Mouse (Mus musculus): ENCODE data around the gene Atf3.

The Atf3 gene

DNA sequence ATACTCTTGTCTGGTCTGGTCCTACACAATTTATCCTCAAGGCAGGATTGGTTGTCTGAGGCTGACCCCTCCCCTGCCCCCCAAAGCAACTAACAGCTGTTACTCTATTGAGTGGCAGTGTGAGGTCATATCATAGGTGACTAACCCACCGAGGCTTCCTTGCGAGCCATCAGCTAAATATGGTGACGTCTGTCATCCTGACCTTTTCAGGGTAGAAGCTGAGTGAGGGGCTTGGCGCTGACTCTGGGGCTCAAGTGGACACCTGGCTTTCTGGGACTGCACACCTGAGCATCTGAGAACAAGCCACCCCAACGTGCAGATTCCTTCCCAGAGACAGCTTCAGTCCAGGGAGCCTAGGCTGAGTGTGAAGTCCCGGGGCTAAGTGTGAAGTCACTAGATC lies at the start of gene Atf3:
Gene Atf3, minus strand, starts transcription at position 101 of the 400 bp plus-strand sequence.
- DNase-seq: no peak

GRCm38 (mm10) chr1:191267162-191267561 lies 49.3 kb upstream of the Atf3 start:
- DNase-seq: no peak

GRCm38 (mm10) chr1:191263471-191263870 lies 45.6 kb upstream of the Atf3 start:
- DNase-seq: no peak

GRCm38 (mm10) chr1:191261861-191262260 lies 44.0 kb upstream of the Atf3 start:
- DNase-seq: no peak

- DNase-seq: no peak
These were observed 41.8 kb upstream of the Atf3 start for GRCm38 (mm10) chr1:191259661-191260060.

DNA sequence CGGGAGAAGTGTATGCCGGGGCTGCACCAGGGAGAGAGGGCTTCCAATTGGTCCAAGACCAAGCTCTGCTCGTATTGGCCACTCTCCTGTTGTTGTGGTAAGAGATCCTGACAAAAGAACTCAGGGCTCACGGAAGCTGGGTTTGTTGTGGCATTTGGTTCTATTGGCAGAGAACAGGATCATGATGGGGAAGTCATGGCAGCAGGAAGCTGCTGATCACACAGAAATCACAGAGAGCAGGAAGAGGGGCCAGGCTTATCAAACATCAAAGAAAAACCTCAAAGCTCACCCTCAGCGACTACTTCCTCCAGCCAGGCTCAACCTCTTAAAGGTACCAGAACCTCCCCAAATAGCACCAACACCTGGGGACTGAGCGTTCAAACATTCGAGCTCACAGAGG lies 41.3 kb upstream of the Atf3 start:
- no peak for DNase-seq

DNA sequence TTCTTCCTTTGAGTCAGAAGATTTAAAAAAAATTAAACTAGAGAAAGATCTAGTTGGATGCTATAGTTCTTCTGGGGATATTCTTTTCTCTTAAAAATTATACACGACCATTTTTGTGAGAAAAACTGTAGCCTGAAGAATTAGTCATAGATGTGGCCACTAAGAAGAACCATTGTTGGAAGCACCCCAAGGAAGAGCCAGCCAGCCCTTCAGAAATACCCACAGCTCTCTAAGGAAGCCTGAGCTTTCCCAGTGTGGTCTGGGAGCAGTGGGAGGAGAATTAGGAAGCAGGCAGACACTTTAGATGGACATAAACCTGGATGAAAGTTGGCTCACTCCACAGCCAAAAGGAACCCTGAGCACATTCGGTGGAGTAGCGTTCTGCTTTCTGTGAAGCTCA lies 40.7 kb upstream of the Atf3 start:
- DNase-seq: no peak

DNA sequence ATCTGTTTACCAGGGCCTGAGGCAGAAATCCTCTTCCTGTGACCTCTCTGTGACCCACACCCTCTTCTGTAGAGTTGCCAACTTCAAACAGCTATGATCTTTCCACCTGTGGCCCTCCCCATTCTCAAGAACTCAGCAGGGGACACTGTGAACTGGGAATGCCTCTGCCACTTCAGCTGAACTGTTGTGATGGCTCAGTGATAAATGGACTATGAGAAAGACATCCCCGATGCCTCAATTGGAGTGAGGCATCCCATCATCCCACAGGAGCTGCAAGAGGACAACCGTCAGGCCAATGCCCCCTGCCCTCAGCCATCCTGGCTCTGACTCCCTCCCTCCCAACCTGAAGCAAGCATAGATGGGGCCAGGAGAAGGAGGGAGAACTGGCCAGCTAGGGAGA lies 40.1 kb upstream of the Atf3 start:
- no peak for DNase-seq

DNA sequence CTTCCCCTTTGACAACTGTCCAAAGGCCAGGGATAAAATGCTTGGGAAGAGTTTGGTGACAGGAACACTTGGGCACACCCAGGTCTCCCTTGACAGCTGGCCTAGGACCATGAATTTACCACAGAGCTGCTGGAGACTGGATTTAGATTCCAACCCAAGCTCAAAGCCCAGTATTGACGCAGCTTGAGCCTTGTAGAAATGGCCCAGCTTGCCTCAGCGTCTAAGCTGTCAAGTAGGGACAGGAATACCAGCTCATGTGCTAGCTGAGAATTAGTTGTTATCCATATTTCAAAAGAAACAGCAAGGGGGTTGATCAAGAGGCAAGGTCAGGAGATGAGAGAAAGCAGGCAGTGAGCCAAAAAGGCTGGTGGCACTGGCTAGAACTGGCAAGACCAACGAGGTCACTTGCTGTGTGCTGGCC lies 39.5 kb upstream of the Atf3 start:
- DNase-seq: no peak

DNA sequence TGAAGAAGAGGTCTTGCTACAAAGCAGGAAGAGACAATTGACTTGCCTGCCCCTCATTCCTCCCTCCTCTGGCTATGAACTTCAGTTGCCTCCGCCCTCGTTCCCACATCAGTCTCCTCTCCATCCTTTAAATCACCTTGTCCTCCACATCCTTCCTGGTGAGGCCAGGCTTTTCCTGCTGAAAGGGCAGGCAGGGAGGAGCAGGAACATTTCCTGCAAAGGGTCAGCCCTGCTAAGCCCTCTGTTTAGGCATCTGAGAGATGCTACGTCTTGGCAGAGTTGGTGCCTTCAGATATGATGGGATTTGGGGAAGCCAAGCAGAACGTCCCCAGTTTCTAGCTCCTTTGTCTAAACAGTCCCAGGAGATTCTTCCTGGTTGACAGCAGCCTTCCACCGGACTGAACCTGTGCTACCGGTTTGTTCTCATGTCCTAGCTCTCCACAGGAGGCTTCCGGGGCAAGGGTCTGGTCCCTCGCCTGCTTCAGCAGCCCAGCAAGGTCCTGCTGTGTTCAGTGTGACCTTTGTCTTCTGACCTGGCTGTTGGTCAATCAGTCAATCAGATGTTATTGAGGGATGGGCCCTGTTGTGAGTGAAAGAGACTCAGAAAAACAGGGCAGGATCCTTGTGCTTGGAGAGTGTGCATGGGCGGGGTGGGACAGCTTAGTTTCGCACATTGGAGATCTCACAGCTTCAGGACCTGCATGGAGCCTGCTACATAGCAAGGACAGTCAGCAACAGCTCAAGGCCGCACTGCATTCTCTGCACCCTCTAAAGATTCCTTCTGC lies 38.9 kb upstream of the Atf3 start:
- DNase-seq: no peak

DNA sequence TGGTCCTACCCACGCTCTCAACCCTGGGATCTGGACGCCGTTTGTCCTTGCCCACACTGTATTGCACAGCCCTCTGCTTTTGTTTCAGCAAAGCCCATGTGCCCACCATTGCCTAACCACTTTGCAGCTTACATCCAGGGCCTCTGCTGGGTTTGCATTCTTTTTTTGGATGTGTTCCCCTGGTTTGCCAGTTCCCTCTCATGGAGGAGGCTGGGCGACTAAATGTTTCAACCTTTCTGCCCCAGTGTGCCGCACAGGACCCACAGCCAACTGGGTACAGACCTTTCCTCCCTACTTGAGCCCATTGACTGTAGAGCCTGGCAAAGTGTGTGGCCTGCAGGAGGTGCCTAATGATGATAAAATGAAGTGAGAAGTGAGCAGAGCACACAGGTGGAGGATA lies 38.3 kb upstream of the Atf3 start:
- no peak for DNase-seq

DNA sequence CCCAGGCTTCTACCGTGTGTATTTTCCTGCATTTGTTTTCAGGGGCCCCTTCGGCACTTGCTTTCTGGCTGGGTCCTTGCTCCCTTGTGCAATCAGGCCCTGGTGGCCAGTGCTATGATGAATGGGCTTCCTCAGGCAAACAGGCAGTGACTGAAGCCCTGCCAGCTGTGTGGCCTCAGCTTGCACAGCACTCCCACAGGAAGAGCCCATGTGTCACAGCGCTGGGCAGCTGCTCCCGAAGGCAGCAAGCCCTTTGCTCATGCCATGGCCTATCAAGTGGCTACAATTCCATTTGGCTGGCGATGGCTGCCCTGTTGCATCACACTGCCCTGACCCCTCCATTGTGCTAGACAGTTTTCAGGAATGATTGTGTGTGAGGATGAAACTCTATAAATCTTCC lies 36.6 kb upstream of the Atf3 start:
- DNase-seq: no peak

DNA sequence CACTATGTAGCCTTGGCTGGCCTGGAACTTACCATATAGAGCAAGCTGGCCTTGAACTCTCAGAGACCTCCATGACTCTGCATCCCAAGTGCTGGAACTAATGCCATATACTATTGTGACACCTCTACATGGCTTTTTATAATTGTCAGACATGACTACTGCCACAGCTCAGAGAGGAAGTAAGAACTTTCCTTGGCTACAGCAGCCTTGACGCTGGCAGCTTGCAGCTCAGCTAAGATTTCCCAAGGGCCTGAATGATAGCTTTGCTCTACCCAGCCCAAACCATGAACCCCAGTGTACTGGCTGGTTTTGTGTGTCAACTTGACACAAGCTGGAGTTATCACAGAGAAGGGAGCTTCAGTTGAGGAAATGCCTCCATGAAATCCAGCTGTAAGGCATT lies 35.8 kb upstream of the Atf3 start:
- DNase-seq: no peak

DNA sequence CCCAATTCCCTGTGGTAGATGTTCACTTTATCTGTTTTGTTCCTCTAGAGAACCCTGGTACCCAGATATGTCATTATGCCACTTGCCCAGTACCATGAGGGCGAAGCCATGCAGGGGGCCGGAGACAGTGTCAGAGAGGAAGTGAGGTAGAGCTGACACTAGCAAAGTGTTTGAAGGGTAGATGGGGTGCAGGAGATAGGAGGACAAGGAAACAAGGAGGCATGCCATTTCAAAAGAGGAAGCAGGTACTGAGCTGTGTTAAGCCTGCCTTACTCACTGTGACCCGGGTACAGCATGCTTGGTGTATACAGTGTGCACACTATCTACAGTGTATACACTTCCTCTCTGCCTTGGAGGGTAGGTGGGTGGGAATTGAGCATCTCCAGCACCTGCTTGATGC lies 32.1 kb upstream of the Atf3 start:
- DNase-seq: no peak

GRCm38 (mm10) chr1:191248423-191248822 lies 30.6 kb upstream of the Atf3 start:
- DNase-seq: no peak

DNA sequence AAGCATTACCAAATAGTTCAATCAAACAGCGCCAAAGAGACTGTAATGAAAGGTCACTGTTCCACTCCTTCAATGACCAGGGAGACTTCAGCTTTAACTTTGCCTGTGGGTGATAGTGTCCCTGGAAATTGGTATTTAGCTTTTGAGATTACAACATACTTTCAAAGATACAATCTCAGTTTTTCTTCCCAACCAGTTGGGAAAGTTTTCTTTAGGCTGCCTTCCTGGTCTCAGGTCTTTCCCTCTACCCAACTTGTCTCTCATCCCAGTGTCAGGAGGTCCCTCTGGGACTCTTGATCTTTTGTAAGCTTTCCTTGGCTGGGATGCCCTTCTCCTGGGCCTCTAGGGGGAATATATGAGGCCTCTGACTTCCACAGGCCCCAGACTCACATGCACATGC lies 29.7 kb upstream of the Atf3 start:
- DNase-seq: no peak

- no peak for DNase-seq
These were observed 26.0 kb upstream of the Atf3 start for GRCm38 (mm10) chr1:191243855-191244254.

GRCm38 (mm10) chr1:191242065-191242698 lies 24.3 kb upstream of the Atf3 start:
- DNase-seq: no peak

- DNase-seq: no peak
These were observed 23.7 kb upstream of the Atf3 start for GRCm38 (mm10) chr1:191241574-191241973.

- DNase-seq: no peak
These were observed 21.8 kb upstream of the Atf3 start for GRCm38 (mm10) chr1:191239602-191240001.

DNA sequence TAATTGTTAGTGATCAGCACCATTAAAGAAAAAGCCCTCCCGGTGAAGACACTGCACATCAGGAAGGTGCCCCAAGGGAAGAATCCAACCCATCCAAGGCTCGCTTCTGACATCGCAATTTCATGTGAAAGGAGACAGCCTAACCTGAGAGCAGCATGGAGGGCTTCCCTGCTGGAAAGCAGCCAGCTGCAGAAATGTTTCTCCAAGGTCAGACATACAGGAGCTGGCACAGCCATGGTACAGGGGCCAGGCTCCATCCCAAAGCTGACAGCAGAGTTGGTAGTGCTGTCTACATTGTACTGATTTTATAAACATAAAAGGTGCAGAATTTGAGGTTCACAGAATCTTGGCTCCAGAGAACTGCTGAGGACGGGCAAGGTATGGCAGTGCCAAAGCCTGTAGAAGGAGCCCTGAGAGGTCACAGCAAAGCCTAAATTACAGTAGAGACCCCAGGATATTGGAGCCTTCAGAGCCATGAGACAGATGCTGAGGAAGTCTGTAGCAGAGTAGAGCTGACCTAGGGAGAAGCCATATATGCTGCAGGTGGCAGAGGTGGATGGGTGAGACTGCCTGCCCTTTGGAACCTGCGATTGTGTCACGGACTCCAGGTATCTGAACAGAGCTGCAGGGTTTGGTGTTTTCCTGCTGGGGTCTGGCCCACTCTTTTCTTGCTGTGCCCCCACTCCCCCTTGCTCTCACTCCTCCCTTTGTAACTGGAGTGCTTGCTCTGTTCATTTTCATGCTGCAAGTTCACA lies 18.1 kb upstream of the Atf3 start:
- no peak for DNase-seq

DNA sequence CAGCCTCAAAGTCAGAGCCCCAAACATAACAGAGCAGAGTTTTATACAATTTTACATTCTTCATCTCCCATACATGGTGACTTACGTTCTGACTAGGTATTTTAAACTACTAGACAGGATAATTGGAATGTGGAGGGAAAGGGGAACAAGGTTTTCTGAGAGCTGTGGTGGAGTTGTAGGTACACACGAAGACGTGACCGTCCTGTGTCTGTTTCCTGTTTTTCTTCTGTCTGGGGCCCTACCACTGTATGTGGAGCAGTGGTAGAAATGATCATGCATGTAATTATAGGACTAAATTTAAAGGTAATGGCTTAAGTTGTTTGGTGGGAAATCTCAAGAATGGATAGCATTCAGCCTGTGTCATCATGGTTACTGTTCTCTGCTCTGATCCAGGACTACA lies 17.0 kb upstream of the Atf3 start:
- DNase-seq: no peak

- DNase-seq: no peak
These were observed 12.6 kb upstream of the Atf3 start for GRCm38 (mm10) chr1:191230355-191230931.

DNA sequence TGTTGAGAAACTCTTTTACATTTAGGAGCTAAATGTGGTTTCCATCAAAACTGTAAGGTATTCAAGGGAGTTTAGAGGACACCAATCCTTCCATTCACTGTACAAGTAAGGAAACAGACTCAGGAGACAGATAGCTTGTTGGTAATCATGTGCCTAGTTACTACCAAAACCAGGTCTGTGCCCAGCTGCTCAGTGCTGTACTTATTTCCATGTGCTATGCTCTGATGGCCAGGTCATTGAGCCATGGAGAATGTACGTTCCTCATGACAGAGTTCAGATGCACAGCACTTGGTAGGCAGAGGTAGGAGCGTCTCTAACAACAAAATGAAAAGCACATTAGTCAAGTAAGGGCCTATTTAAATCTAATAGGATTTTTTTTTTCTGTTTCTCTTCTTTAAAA lies 8.7 kb upstream of the Atf3 start:
- no peak for DNase-seq
